Mouse (Mus musculus): ENCODE measurements around the gene Hadh.
A peak's percentile ranks its signal among the peaks of the same experiment; 100 is the strongest.

The Hadh gene

GRCm38 (mm10) chr3:131218636-131219390 is 53.1 kb downstream of the Hadh start:
- no peak for DNase-seq (ENCODE audit: low read depth, low spot score)

DNA sequence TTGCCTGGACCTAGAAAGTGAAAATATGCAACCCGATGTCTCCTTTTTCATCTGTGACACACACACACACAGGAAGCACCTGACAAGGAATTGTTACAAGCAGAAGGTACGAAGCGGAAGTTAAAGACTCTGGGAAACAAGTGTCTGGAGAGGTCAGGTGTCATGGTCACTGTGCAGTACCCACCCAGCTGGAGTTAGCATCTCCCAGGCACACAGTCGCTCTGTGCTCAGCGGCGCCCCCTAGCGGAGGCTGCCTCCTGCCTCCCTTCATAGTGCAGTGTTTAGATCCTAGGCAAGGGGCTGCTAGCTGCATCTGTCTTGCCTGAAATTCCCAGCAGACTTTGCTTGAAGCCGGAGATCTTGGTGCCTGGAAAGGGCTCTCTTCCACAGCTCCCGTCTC is 57.1 kb downstream of the Hadh start:
- peak; percentile 60 for DNase-seq (ENCODE audit: low read depth, low spot score)

- no peak for DNase-seq (ENCODE audit: low read depth, low spot score)
Observed at GRCm38 (mm10) chr3:131214060-131214658, 57.7 kb downstream of the Hadh start.

- peak; percentile 79 for DNase-seq (ENCODE audit: low read depth, low spot score)
Observed at GRCm38 (mm10) chr3:131212200-131212599, 59.7 kb downstream of the Hadh start.

GRCm38 (mm10) chr3:131208265-131208891 is 63.5 kb downstream of the Hadh start:
- DNase-seq (ENCODE audit: low read depth, low spot score): no peak

DNA sequence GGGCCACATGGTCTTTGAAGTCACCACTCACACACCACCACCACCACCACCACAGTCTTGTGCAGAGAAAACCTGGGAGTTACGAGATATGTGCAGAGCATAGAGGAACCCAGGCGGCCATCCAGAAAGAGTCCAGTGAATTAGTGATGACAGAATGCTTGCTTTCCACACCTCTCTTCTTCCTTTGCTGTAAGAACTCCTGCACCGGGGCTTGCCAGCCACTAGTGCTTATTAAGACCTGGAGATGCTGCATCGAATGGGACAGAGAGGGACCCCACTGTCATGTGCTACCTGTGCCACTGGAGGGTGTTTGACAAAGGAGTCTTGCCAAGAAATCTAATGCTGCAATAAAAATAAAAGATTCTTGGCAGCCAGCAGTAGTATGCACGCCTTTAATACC is 64.1 kb downstream of the Hadh start:
- DNase-seq (ENCODE audit: low read depth, low spot score): no peak

- DNase-seq (ENCODE audit: low read depth, low spot score): no peak
Observed at GRCm38 (mm10) chr3:131202311-131202710, 69.6 kb downstream of the Hadh start.

DNA sequence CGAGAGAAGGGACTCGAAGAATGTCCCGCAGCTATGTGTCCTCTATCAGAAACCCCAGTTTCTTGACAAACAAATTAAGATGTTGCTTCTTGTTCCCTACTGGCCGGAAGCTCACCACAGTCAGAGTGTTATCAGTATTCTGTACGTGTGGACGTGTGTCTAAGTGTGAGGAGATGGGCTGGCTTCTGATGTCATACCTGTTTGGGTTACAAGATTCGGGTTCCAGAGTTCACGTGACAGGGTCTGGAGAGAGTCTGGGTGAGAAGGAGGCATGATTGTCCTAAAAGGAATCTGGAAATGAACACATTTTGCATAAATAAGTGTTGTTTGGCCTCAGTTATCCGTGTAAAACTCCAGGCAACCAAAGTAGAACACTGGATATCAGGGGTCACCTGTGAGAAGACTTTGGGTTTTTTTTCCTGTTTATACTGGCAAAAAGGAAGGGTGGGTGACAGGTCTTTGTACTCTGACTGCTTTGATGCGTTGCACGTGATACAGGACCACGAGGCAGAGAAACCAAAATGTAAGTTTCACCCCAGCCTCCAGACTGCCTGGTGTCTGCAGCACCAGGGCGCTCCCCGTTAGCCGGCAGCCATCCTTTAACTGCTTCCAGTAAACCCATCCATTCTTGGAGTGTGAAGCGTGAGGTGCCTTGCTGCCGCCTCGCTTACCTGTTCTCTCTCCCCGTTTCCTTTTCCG is 72.2 kb downstream of the Hadh start:
- DNase-seq (ENCODE audit: low read depth, low spot score): no peak

DNA sequence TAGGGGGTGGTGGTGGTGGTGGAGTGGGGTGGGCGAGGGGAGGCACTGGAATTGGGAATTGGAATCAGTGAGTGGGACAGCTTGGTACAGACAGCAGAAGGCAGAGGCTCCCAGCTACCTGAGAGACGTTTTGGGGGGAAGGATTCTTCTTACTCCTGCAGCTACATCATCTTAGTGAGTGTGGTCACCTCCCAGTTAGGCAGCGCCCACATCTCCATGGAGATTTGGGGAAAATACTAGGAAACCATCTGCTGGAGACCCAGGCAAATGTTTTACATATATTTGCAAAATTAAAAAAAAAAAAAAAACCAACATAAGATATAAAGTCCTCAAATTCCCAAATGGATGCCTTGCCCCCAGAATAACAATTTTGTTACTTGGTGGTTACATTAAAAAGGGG is 72.9 kb downstream of the Hadh start:
- no peak for DNase-seq (ENCODE audit: low read depth, low spot score)

DNA sequence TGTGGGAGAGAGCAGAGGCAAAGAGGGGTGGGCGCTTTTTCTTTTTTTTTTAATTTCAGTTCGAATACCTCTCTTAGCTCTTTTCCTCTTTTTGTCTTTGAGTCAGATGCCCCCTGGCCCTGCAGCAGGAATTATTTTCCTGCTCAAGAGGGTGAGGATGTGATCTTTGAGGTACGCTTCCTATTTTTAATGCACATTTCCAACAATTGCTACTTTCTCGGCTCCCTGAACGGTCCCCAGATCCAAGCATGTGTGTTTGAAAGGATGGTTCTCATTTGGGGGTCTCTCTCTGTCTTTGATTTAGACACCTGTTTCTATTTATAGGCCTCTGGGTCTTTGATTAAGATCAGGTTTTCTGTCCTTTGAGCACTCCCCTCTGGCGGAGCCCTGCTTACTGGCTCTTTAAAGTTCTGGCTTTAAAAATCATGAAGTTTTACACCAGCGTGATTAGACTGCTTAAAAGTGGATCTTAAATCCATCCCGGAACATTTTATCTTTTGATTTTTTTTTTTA is 75.3 kb downstream of the Hadh start:
- no peak for DNase-seq (ENCODE audit: low read depth, low spot score)

GRCm38 (mm10) chr3:131196050-131196449 is 75.9 kb downstream of the Hadh start:
- DNase-seq (ENCODE audit: low read depth, low spot score): no peak

- DNase-seq (ENCODE audit: low read depth, low spot score): no peak
Observed at GRCm38 (mm10) chr3:131191454-131191853, 80.4 kb downstream of the Hadh start.

DNA sequence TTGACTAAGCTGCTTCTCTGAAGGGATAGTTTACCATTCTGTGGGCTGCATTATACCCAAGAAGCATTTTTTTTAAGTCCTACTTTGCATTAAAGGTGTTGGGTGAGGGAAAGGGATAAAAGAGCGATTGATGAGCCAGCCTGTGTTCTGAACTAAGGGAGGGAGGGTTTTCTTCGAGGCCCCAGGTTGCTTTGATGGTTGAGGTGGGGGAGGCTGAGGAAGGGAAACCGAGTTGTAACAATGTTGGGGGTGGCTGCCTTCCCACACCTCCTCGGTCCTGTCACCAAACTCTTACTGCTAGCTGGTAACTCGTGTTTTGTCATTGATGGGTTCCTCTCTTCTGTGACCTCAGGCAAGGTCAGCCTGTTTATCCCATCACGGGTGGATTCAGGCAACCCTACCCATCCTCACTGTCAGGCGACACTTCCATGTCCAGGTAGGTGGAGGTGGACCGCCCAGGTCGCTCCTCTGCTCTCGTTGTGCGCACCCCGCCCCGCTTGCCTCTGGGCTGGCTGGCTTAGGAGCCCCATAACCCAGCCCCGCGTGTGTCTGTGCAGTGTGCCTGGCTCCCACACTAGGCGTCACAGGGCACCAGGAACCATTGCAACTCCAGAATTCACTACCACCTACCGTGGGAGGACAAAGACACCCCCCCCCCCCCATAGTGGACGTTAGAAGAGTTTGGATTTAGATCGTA is 81.1 kb downstream of the Hadh start:
- DNase-seq (ENCODE audit: low read depth, low spot score): no peak

- no peak for DNase-seq (ENCODE audit: low read depth, low spot score)
Observed at GRCm38 (mm10) chr3:131190239-131190638, 81.7 kb downstream of the Hadh start.

DNA sequence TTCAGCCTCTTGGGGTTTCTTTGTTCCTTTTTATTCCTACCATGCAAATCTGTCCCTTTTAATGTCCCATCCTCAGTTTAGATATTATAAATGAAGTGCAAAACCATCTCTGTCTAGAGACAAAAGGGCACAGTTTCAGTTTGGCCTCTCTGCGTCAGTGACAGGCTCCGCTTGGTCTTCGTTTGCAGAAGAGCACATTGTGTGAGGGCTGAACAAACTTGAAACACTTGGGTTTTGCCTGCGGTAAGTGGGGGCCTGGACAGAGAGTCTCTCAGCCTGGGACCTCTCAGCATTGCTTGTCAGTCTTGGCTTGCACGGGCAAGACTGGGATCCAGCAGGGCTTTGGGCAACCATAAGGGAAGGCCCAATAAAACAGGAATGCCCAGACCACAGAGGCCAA is 85.7 kb downstream of the Hadh start:
- DNase-seq (ENCODE audit: low read depth, low spot score): no peak

Measured in ES-CJ7 (cell line).